Mouse (Mus musculus) layer of hippocampus, adult 2 months (tissue): ENCODE data around the gene Cox19. TPM values are rescaled to one million over a fixed set of nuclear protein-coding genes. Genes with fewer than 3 reads are reported as not detected.

Source experiments
- DNase-seq, 2 experiments: peaks; one replicate each; pipeline ENCODE4 v3.0.0; 2022; ENCODE audit warnings: low spot score in 2 of 2
- H3K27ac ChIP-seq: fragments of 200-600 bp; 2 replicates; pipeline ENCODE4 v1.8.1; 2022
- H3K4me3 ChIP-seq: fragments of 200-600 bp; 2 replicates; pipeline ENCODE4 v1.8.1; 2022; ENCODE audit warnings: mild to moderate bottlenecking
- CTCF ChIP-seq: fragments of 200-600 bp; conservative IDR thresholded peaks from 2 replicates; pipeline ENCODE4 v1.8.1; 2022; ENCODE audit warnings: antibody characterized with exemption, mild to moderate bottlenecking, moderate library complexity
- total RNA-seq, 2 experiments: library from RNA; stranded (reverse); gene quantifications; 2 replicates each; pipeline ENCODE4 v1.2.3; 2021

Cox19 gene
- total RNA-seq, 2 experiments from 2014 or later, result 74.3 to 76.8 TPM

GRCm38 (mm10) chr5:139389676-139390061 lies 38.5 kb upstream of the Cox19 start:
- Histone ChIP-seq H3K27ac (peak overlapping the region; percentile 92), H3K4me3 (peak overlapping the region; percentile 35)
- TF ChIP-seq CTCF, result no peak
- peak; percentile 58 to 62 for DNase-seq

- Histone ChIP-seq H3K4me3 (no peak overlapping the region), H3K27ac (peak overlapping the region; percentile 92)
- TF ChIP-seq CTCF, result no peak
- peak; percentile 50 to 59 for DNase-seq
These were observed 37.8 kb upstream of the Cox19 start for GRCm38 (mm10) chr5:139388694-139389675.

DNA sequence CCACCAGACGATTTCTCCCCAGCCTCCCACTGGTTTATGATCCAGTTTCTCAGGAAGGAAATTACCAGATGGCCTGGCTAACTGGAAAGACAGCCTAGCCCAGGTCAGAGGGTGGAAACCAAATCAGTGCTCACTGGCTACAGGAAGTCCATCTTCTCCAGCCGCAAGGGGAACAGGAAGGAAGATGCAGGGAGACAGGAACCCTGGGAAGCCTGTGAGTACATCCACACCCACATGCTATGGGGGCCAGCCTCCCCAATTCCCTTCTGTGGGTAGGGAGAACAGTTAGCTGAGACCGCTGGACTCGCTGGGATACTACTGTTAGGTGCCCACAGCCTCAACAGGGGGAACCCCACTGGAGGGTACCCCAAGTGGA lies 37.0 kb upstream of the Cox19 start:
- TF ChIP-seq CTCF, result no peak
- DNase-seq, result no peak
- Histone ChIP-seq H3K4me3 (no peak overlapping the region), H3K27ac (peak overlapping the region; percentile 92)

- H3K27ac ChIP-seq, result peak overlapping the region; percentile 92
- DNase-seq, result no peak
- H3K4me3 ChIP-seq, result no peak overlapping the region
- no peak for TF ChIP-seq CTCF
These were observed 36.3 kb upstream of the Cox19 start for GRCm38 (mm10) chr5:139387329-139388194.

DNA sequence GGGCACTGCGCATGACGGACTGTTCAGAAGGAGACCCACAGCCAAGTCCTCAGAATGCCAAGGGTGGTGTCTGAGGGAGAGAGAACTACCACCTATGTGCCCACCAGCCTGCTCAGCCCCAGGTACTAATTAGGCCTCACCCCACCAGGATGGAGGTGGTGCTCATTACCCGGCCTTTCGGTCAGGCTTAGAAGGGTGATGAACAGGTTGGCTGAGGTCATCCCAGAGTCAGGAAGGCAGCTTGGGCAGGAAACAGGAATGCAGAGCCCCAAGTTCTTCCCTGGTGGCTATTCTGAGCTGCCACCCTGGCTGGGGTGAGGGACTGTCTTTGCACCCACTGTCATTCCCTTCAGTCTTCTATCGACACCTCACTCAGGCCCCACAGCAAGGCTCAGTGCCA lies 34.8 kb upstream of the Cox19 start:
- Histone ChIP-seq H3K4me3 (no peak overlapping the region), H3K27ac (peak overlapping the region; percentile 7; the same call in 1 of the 2 replicates)
- TF ChIP-seq CTCF, result no peak
- DNase-seq, result no peak

- DNase-seq, result no peak
- Histone ChIP-seq H3K4me3 (no peak overlapping the region), H3K27ac (peak overlapping the region; percentile 69)
- no peak for TF ChIP-seq CTCF
These were observed 33.3 kb upstream of the Cox19 start for GRCm38 (mm10) chr5:139384531-139384930.

- no peak for TF ChIP-seq CTCF
- DNase-seq, result no peak
- H3K27ac ChIP-seq, result peak overlapping the region; percentile 97
- peak overlapping the region; percentile 77 for H3K4me3 ChIP-seq
These were observed 32.0 kb upstream of the Cox19 start for GRCm38 (mm10) chr5:139383234-139383633.

- H3K4me3 ChIP-seq, result peak overlapping the region; percentile 77
- H3K27ac ChIP-seq, result peak overlapping the region; percentile 97
- no peak for DNase-seq
- no peak for TF ChIP-seq CTCF
These were observed 31.5 kb upstream of the Cox19 start for GRCm38 (mm10) chr5:139382760-139383159.

DNA sequence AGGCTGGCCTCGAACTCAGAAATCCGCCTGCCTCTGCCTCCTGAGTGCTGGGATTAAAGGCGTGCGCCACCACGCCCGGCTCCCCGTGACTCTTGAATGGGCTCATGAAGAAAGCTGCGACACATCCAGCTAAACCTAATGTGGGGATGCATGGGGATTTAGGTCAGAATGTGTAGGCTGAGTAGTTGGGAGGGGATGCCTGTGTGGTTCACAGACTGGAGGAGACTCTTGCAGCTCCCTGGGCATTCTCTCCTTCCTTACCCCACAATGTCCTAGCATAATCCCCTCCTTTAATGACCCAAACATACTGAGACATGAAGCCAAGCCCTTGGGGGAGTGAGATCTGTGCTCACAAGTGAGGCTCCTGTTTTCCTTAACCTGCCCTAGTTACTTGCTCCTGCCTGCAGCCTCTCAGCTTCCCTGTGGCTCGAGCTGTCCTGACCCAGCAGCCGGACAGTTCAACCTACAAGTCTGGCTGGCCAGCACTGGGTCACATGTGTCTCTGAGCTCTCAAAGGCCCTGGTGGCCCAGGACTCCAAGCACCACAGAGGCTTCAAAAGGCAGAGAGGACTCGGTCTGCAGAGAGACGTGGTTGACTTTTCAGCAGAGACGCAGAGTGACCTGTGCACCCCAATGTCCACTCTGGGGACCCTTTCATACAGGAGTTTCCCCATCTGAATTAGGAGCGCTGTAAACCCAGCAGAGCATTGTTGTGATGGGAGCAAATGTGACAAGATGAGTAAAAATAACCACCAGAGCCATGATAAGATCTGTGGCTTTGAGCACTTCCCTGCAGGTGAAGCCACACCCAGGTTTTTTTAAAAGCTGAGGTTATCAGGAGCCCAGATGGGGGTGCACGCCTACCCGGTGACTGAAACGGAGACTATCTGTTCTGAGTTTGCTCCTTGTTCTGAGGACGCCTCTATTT lies 30.6 kb upstream of the Cox19 start:
- H3K27ac ChIP-seq, result peak overlapping the region; percentile 97
- DNase-seq, result no peak
- peak overlapping the region; percentile 77 for H3K4me3 ChIP-seq
- TF ChIP-seq CTCF, result no peak

DNA sequence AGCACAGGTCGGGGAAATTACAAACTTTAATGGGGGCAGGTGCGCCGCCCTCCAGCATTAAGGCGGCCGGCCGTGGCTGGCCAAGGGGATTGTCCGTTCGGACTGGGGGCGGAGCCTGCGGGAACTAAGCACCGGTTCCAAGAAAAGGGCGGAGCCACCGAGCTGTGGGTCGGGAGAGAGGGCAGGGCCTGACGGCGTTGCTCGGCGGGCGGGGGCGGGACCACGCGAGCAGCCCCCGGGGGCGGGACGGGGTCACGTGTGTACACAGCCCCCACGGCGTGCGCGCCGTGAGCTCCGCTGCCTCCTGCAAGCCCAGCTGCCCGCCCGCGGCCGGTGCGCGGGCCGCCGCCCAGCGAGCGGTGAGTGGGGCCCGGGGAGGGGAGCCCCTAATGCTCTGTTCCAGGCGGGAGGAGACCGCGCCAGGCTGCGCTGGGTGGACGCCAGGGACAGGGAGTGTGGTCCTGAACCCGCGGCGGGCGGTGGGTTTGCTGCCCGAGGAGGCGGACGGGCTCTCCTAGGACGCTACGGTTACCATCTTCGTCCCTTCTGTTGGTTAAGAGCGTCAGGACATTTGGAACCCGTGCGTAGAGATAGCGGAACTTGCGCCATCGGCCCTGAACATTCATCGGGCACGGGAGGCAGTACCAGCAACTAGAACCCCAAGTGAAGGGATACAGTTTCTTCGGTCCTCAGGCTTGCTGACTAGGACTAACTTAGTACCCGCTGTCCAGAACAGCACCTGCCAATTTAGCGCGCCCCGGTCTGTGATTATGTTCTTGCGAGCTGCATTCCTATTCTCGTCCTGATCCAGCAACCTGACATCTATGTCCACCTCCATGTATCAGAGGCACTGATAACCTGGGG lies 29.4 kb upstream of the Cox19 start:
- H3K27ac ChIP-seq, result peak overlapping the region; percentile 97
- DNase-seq, result peak; percentile 85 to 91
- no peak for TF ChIP-seq CTCF
- peak overlapping the region; percentile 77 for H3K4me3 ChIP-seq

DNA sequence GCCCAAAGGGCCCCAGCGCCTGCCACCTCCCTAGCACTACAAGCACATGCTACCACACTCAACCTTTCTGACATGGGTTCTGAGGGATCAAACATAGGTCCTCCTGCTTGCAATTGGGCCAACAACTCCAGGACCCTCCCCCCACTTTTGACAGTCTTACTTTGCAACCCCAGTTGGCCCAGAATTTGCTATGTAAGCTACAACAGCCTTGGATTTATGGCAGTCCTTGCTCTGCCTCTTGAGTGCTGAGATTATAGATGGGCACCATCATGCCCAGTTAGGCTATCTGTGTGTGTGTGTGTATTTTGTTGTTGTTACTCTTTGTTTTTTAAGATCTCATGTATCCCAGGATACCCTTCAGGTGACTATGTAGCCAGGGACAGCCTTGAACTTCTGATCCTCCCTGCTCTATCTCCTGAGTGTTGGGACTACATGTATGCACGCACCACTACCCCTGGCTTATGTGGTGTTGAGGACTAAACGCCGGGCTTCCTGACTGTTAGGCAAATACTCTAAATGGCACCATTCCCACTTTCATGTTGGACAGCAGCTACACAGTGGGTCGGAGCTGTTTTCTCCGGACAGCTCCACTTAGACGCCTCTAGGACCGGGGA lies 28.7 kb upstream of the Cox19 start:
- Histone ChIP-seq H3K27ac (peak overlapping the region; percentile 97), H3K4me3 (peak overlapping the region; percentile 77)
- no peak for TF ChIP-seq CTCF
- no peak for DNase-seq
